In the genomic region with DNA sequence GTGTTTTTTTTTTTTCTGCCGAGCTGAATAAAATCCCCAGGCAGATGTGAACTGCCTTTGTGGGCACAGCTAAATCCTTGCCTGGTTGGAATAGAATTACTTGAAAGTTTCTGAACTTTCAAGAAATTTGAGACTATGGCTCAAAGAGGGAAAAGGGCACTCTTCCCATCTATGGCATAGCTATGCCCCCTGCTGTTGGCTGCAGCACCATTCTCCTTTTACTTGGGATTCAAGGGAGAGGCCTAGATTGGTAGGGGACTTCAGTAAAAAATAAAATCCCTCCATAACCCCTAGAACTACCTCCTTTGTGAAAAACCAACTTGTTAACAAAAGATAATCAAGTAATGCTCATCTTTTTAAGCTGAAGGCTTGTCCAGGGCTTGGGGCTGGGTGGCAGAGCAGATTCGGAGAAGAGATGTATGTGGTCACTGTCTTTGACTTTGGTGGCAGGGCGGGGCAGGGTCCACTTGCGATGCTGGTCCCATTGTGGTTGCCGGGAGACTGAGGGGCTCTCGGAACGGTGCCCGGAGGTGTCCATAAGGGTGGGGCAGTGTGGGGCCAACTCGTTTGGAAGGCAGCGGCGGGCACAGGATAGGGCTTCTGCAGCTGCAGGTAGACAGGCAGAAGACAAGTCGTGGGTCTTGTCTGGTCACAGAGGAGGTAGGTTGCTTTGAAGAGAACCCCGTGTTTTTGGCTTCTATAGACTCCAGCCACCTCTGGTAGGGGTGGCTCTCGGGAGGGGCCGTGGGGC, we compare ENCODE assay signal across 8 mouse cellular contexts. TPM values are rescaled to one million over a fixed set of nuclear protein-coding genes. Genes with fewer than 3 reads are reported as not detected.
A peak's percentile ranks its signal among the peaks of the same experiment; 100 is the strongest.
DNase-seq lines count a peak whose midpoint lies in the region; ATAC-seq lines count a peak whose summit lies in the region.

Gene 1700113H08Rik, plus strand, starts transcription at position 546 of the 751 bp plus-strand sequence.

- no peaks in the 10 kb centered on the region for H3K9me3 ChIP-seq in hindbrain, embryonic 13.5 days
- no peaks in the 10 kb centered on the region for H3K9me3 ChIP-seq in liver, embryonic 11.5 days (ENCODE audit: control insufficient read depth, low read length)

- 0 out of 2 replicates have a peak, but pooled peaks cover 7% of the 10 kb centered on the region for H3K27me3 ChIP-seq in hindbrain, embryonic 13.5 days
- no peaks in the 10 kb centered on the region; the same call in 1 of the 2 replicates for H3K27me3 ChIP-seq in liver, embryonic 11.5 days (replicated peaks; ENCODE audit: control insufficient read depth, insufficient read depth, low read length)

- whole genome bisulfite sequencing in hindbrain, embryonic 13.5 days = 4% methylated on average over 15 of the region's 15 CpGs
- 12% methylated on average over 15 of the region's 15 CpGs for WGBS in liver, embryonic 11.5 days

- peak; percentile 54 for DNase-seq in embryo, embryonic 10 days (ENCODE audit: low spot score)
- no peak for DNase-seq in embryo, embryonic 9.5 days (ENCODE audit: extremely low spot score)
- DNase-seq in 3134 (ENCODE audit: extremely low read depth, insufficient read length, low spot score) = peak; percentile 2
- DNase-seq in cerebellum, postnatal 14 days = peak; percentile 23 to 41
- DNase-seq in liver, embryonic 11.5 days (ENCODE audit: low spot score) = peak; percentile 41
- DNase-seq in retina, embryonic 14.5 days (ENCODE audit: low spot score) = peak; percentile 45
- no peak for DNase-seq in urinary bladder, postnatal 10 days (ENCODE audit: low spot score)

- H3K36me3 ChIP-seq in hindbrain, embryonic 13.5 days = no peaks in the 10 kb centered on the region
- no peaks in the 10 kb centered on the region for H3K36me3 ChIP-seq in liver, embryonic 11.5 days (ENCODE audit: control insufficient read depth, insufficient read depth, low read length)

- peak within 1 kb of the TSS; percentile 78 for H3K9ac ChIP-seq in hindbrain, embryonic 13.5 days
- H3K9ac ChIP-seq in liver, embryonic 11.5 days (ENCODE audit: low read depth, low read length) = peak within 1 kb of the TSS; percentile 4; the same call in 1 of the 2 replicates

- H3K27ac ChIP-seq in hindbrain, embryonic 13.5 days = peak within 1 kb of the TSS; percentile 89
- no peak within 1 kb of the TSS for H3K27ac ChIP-seq in liver, embryonic 11.5 days (ENCODE audit: low read depth, low read length)

- H3K4me1 ChIP-seq in hindbrain, embryonic 13.5 days (replicated peaks) = peaks cover 18% of the 10 kb centered on the region
- no peaks in the 10 kb centered on the region for H3K4me1 ChIP-seq in liver, embryonic 11.5 days (replicated peaks; ENCODE audit: control insufficient read depth, insufficient read depth, low read length)

- H3K4me3 ChIP-seq in hindbrain, embryonic 13.5 days = peak within 1 kb of the TSS; percentile 52
- H3K4me3 ChIP-seq in liver, embryonic 11.5 days (ENCODE audit: low read depth, low read length) = peak within 1 kb of the TSS; percentile 49

- peak; percentile 73 for ATAC-seq in hindbrain, embryonic 13.5 days (ENCODE audit: low FRiP score)
- ATAC-seq in liver, embryonic 11.5 days (replicated peaks; ENCODE audit: low FRiP score) = peak; percentile 26; the same call in 1 of the 2 replicates

- H3K4me2 ChIP-seq in hindbrain, embryonic 13.5 days = peak within 1 kb of the TSS; percentile 79
- peak within 1 kb of the TSS; percentile 63 for H3K4me2 ChIP-seq in liver, embryonic 11.5 days

RNA-seq across cellular contexts. Expression of gene 1700113H08Rik, which starts in this region (rescaled TPM):
- polyA plus RNA-seq in hindbrain, embryonic 13.5 days (2015; fragmentation: Nextera tagmentation; extraction: Ambion mirVana) = 0.36 and 0.40 TPM in 2 replicates
- polyA plus RNA-seq in liver, embryonic 11.5 days (2014; fragmentation: Nextera tagmentation; extraction: Ambion mirVana) = not detected in 2 replicates

Comparison
In these comparisons a context has a peak if more than half of its experiments do, and no peak if none do; other contexts are left out.
1. DNase-seq: peak in embryo, embryonic 10 days (single experiment), 3134 (single experiment), cerebellum, postnatal 14 days (2 of 2) and retina, embryonic 14.5 days (single experiment); none in embryo, embryonic 9.5 days (single experiment) and urinary bladder, postnatal 10 days (single experiment).
2. Peak in ATAC-seq, H3K4me3 ChIP-seq, H3K27ac ChIP-seq, H3K9ac ChIP-seq and H3K4me2 ChIP-seq in hindbrain, embryonic 13.5 days; RNA of the gene not detected or under 1 TPM.
3. Peak in DNase-seq, ATAC-seq, H3K4me3 ChIP-seq, H3K9ac ChIP-seq and H3K4me2 ChIP-seq in liver, embryonic 11.5 days; RNA of the gene not detected or under 1 TPM.